Mouse (Mus musculus) heart, embryonic 15.5 days (tissue): ENCODE results near the gene Ada. TPM values are rescaled to one million over a fixed set of nuclear protein-coding genes. Genes with fewer than 3 reads are reported as not detected.

ENCODE experiments used
- ATAC-seq: fragments of 200-750 bp; cut with Nextera tagmentation; replicated peaks from 2 replicates; pipeline ENCODE4 v1.8.0; 2017; ENCODE audit warnings: low read depth, moderate TSS enrichment; ENCODE audit not compliant: insufficient number of reproducible peaks, insufficient read depth, low FRiP score
- H3K27ac ChIP-seq: fragments of 300-500 bp; sonication (generic); 2 replicates; pipeline ENCODE4 v1.5.1; 2015; ENCODE audit warnings: mild to moderate bottlenecking, inconsistent platforms
- H3K27me3 ChIP-seq: fragments of 300-500 bp; sonication (generic); 2 replicates; pipeline ENCODE4 v1.6.1; 2015; ENCODE audit warnings: inconsistent platforms
- H3K36me3 ChIP-seq: fragments of 300-500 bp; sonication (generic); 2 replicates; pipeline ENCODE4 v1.6.1; 2015; ENCODE audit warnings: mild to moderate bottlenecking, inconsistent platforms
- H3K4me1 ChIP-seq: fragments of 300-500 bp; sonication (generic); replicated peaks from 2 replicates; pipeline ENCODE4 v1.6.1; 2015; ENCODE audit warnings: inconsistent platforms
- H3K4me2 ChIP-seq: fragments of 300-500 bp; sonication (generic); 2 replicates; pipeline ENCODE4 v1.6.1; 2015; ENCODE audit warnings: inconsistent platforms, mild to moderate bottlenecking, moderate library complexity
- H3K4me3 ChIP-seq: fragments of 300-500 bp; sonication (generic); 2 replicates; pipeline ENCODE4 v1.5.1; 2015; ENCODE audit warnings: mild to moderate bottlenecking, inconsistent platforms
- H3K9ac ChIP-seq: fragments of 300-500 bp; sonication (generic); 2 replicates; pipeline ENCODE4 v1.6.1; 2015; ENCODE audit warnings: mild to moderate bottlenecking, inconsistent platforms
- H3K9me3 ChIP-seq: fragments of 300-500 bp; sonication (generic); replicated peaks from 2 replicates; pipeline ENCODE4 v1.6.1; 2016; ENCODE audit warnings: inconsistent platforms
- WGBS: fragments of 180-500 bp; shearing (Covaris S2); methylation state at CpG from one replicate; pipeline ENCODE4 v1.1.7; 2015; ENCODE audit warnings: mixed read lengths; 5-methylcytosine and 5-hydroxymethylcytosine counted together
- polyA plus RNA-seq: library from polyadenylated mRNA; unstranded; fragments of >200 nt; fragmentation: Nextera tagmentation; extraction: Ambion mirVana; gene quantifications from 2 replicates; pipeline ENCODE4 v1.2.1, GENCODE M21; 2015

The Ada gene
- polyA plus RNA-seq, 1 experiment from 2014 or later: 3.0 TPM

GRCm38 (mm10) chr2:163712473-163712872 is 37.6 kb downstream of the Ada start:
- no peak overlapping the region for H3K4me2 ChIP-seq
- no peak for ATAC-seq
- 32% methylated on average over 7 of the region's 7 CpGs for WGBS
- H3K27me3 ChIP-seq: no peaks in the 10 kb centered on the region
- no peaks in the 10 kb centered on the region for H3K9me3 ChIP-seq
- peak overlapping the region; percentile 25; the same call in 1 of the 2 replicates for H3K9ac ChIP-seq
- H3K4me1 ChIP-seq: peaks cover 76% of the 10 kb centered on the region
- no peaks in the 10 kb centered on the region for H3K36me3 ChIP-seq
- H3K27ac ChIP-seq: peak overlapping the region; percentile 66
- H3K4me3 ChIP-seq: no peak overlapping the region

- no peak overlapping the region for H3K9ac ChIP-seq
- H3K27ac ChIP-seq: peak overlapping the region; percentile 66
Observed at GRCm38 (mm10) chr2:163711368-163711868, 38.6 kb downstream of the Ada start.

GRCm38 (mm10) chr2:163710606-163711159 is 39.4 kb downstream of the Ada start:
- Histone ChIP-seq H3K36me3 (no peaks in the 10 kb centered on the region; the same call in 1 of the 2 replicates), H3K9ac (0 out of 2 replicates have a peak overlapping the region, but pooled peaks have one; percentile 9), H3K4me1 (peaks cover 58% of the 10 kb centered on the region), H3K27ac (peak overlapping the region; percentile 66), H3K27me3 (no peaks in the 10 kb centered on the region), H3K9me3 (no peaks in the 10 kb centered on the region), H3K4me2 (no peak overlapping the region), H3K4me3 (no peak overlapping the region)
- 56% methylated on average over 5 of the region's 5 CpGs for WGBS
- 0 out of 2 replicates have a peak, but pooled peaks have one; percentile 32 for ATAC-seq

More at GRCm38 (mm10) chr2:163711368-163711868, 38.6 kb downstream of the Ada start:
- H3K9me3 ChIP-seq: no peaks in the 10 kb centered on the region
- WGBS: 72% methylated on average over 8 of the region's 8 CpGs
- ATAC-seq: no peak
- H3K27me3 ChIP-seq: no peaks in the 10 kb centered on the region
- H3K4me3 ChIP-seq: no peak overlapping the region
- H3K4me1 ChIP-seq: peaks cover 65% of the 10 kb centered on the region
- no peak overlapping the region for H3K4me2 ChIP-seq
- H3K36me3 ChIP-seq: no peaks in the 10 kb centered on the region

- ATAC-seq: no peak
- peak overlapping the region; percentile 66 for H3K27ac ChIP-seq
- no peak overlapping the region for H3K4me2 ChIP-seq
- no peaks in the 10 kb centered on the region; the same call in 1 of the 2 replicates for H3K36me3 ChIP-seq
- H3K9ac ChIP-seq: no peak overlapping the region
- H3K27me3 ChIP-seq: no peaks in the 10 kb centered on the region
- H3K4me1 ChIP-seq: peaks cover 52% of the 10 kb centered on the region
- WGBS: 78% methylated on average over 9 of the region's 9 CpGs
- H3K9me3 ChIP-seq: no peaks in the 10 kb centered on the region
- H3K4me3 ChIP-seq: no peak overlapping the region
Observed at GRCm38 (mm10) chr2:163710000-163710399, 40.0 kb downstream of the Ada start.

GRCm38 (mm10) chr2:163708763-163709250 is 41.2 kb downstream of the Ada start:
- Histone ChIP-seq H3K36me3 (no peaks in the 10 kb centered on the region; the same call in 1 of the 2 replicates), H3K9ac (no peak overlapping the region), H3K27ac (peak overlapping the region; percentile 39; the same call in 1 of the 2 replicates), H3K27me3 (no peaks in the 10 kb centered on the region), H3K4me1 (peaks cover 59% of the 10 kb centered on the region), H3K4me2 (no peak overlapping the region), H3K4me3 (no peak overlapping the region), H3K9me3 (no peaks in the 10 kb centered on the region)
- 52% methylated on average over 6 of the region's 6 CpGs for WGBS
- ATAC-seq: no peak

GRCm38 (mm10) chr2:163708321-163708720 is 41.7 kb downstream of the Ada start:
- 38% methylated on average over 5 of the region's 5 CpGs for WGBS
- Histone ChIP-seq H3K4me1 (peaks cover 61% of the 10 kb centered on the region), H3K9ac (no peak overlapping the region), H3K4me3 (no peak overlapping the region), H3K27ac (peak overlapping the region; percentile 39; the same call in 1 of the 2 replicates), H3K27me3 (no peaks in the 10 kb centered on the region), H3K4me2 (no peak overlapping the region), H3K36me3 (no peaks in the 10 kb centered on the region; the same call in 1 of the 2 replicates), H3K9me3 (no peaks in the 10 kb centered on the region)
- no peak for ATAC-seq

GRCm38 (mm10) chr2:163703599-163704260 is 46.3 kb downstream of the Ada start:
- H3K4me3 ChIP-seq: no peak overlapping the region
- H3K27me3 ChIP-seq: no peaks in the 10 kb centered on the region
- no peak for ATAC-seq
- peaks cover 44% of the 10 kb centered on the region for H3K4me1 ChIP-seq
- no peaks in the 10 kb centered on the region for H3K9me3 ChIP-seq
- no peak overlapping the region for H3K27ac ChIP-seq
- no peaks in the 10 kb centered on the region; the same call in 1 of the 2 replicates for H3K36me3 ChIP-seq
- H3K4me2 ChIP-seq: no peak overlapping the region
- 76% methylated on average over 5 of the region's 5 CpGs for WGBS
- H3K9ac ChIP-seq: no peak overlapping the region

GRCm38 (mm10) chr2:163702921-163703320 is 47.1 kb downstream of the Ada start:
- Histone ChIP-seq H3K9ac (no peak overlapping the region), H3K4me3 (no peak overlapping the region), H3K9me3 (no peaks in the 10 kb centered on the region), H3K4me1 (peaks cover 44% of the 10 kb centered on the region), H3K4me2 (no peak overlapping the region), H3K27me3 (no peaks in the 10 kb centered on the region), H3K27ac (peak overlapping the region; percentile 73), H3K36me3 (no peaks in the 10 kb centered on the region; the same call in 1 of the 2 replicates)
- no peak for ATAC-seq
- WGBS: 64% methylated on average over 5 of the region's 5 CpGs

- H3K4me2 ChIP-seq: no peak overlapping the region
- H3K36me3 ChIP-seq: no peaks in the 10 kb centered on the region; the same call in 1 of the 2 replicates
- H3K4me3 ChIP-seq: no peak overlapping the region
- no peak for ATAC-seq
- H3K27me3 ChIP-seq: no peaks in the 10 kb centered on the region
- peak overlapping the region; percentile 73 for H3K27ac ChIP-seq
- H3K4me1 ChIP-seq: peaks cover 49% of the 10 kb centered on the region
- peak overlapping the region; percentile 31; the same call in 1 of the 2 replicates for H3K9ac ChIP-seq
- WGBS: 50% methylated on average over 7 of the region's 7 CpGs
- no peaks in the 10 kb centered on the region for H3K9me3 ChIP-seq
Observed at GRCm38 (mm10) chr2:163702431-163702830, 47.6 kb downstream of the Ada start.

GRCm38 (mm10) chr2:163699078-163699780 is 50.8 kb downstream of the Ada start:
- H3K9ac ChIP-seq: no peak overlapping the region
- no peaks in the 10 kb centered on the region for H3K27me3 ChIP-seq
- H3K9me3 ChIP-seq: no peaks in the 10 kb centered on the region
- peaks cover 66% of the 10 kb centered on the region for H3K4me1 ChIP-seq
- H3K4me2 ChIP-seq: no peak overlapping the region
- H3K36me3 ChIP-seq: no peaks in the 10 kb centered on the region
- no peak overlapping the region for H3K4me3 ChIP-seq
- peak; percentile 28; the same call in 1 of the 2 replicates for ATAC-seq
- H3K27ac ChIP-seq: peak overlapping the region; percentile 88
- 58% methylated on average over 11 of the region's 11 CpGs for WGBS
